Mouse (Mus musculus): Measurements from ENCODE around the gene Chrna9.

DNA sequence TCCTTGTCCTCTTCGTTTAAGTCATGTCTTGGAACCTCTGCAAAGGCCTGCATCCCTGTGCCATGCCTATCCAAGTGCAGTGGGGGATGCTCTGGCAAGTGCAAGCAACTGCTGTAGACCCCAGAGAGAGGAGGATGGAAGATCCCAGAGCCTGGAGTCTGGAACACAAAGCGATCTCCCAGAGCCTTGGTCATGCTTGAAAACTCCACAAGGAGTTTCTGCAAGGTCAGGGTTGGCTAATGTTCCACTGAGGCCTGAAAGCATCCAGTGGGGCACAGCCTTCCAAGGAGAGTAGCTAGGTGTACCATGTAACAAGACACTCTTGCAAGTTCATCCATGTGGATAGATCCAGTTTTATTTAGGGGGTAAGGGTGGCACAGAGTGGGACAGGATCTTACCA is 79.7 kb downstream of the Chrna9 start:
- TF ChIP-seq CTCF (IDR thresholded peaks at IDR 0.05; ENCODE audit: low read depth) = no peak
- TF ChIP-seq EP300 (IDR thresholded peaks at IDR 0.05; ENCODE audit: low read depth) = no peak
